Mouse (Mus musculus) gastrocnemius, adult 2 months (tissue): ENCODE measurements at regions not wholly inside any gene's neighbourhood (a gene's known extent, or its start where the extent isn't known, plus 50 kb on each side); places are given as distances from the start of the nearest gene placed in this dataset.

Experiments
- DNase-seq: peaks from one replicate; pipeline ENCODE4 v3.0.0; 2022
- H3K27ac ChIP-seq: fragments of 200-600 bp; 2 replicates; pipeline ENCODE4 v1.8.1; 2022; ENCODE audit warnings: mild to moderate bottlenecking
- H3K4me3 ChIP-seq: fragments of 200-600 bp; 2 replicates; pipeline ENCODE4 v1.8.1; 2022; ENCODE audit warnings: mild to moderate bottlenecking, moderate library complexity
- CTCF ChIP-seq: fragments of 200-600 bp; IDR thresholded peaks from 2 replicates; pipeline ENCODE4 v1.8.1; 2022; ENCODE audit warnings: antibody characterized with exemption, mild to moderate bottlenecking, moderate library complexity
- intact Hi-C: fragments of 180-260 bp; cut with DNase I; formaldehyde crosslinking; loops from one replicate; pipeline ENCODE4 v1.15.1; 2025

DNA sequence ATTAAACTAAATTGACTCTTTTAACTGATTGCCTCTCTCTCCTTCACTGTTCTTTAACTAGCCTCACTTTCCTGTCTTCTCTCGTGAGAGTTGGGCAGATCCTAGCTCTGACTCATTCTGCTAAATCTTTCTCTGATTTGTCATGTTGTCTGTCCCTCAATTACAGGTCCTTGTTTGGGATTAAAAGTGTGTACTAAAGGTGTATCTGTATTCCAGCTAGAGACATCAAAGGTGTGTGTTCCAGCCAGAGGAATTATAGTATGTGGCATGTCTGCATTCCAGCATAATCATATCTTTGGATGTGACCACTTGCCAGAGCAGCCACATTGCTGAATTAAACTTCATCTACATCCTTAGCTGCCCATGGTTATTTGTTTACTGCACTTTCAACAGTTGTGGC is 167.5 kb upstream of the Fam83b start:
- no peak for DNase-seq
- intact Hi-C loops: no loop called here
- no peak for TF ChIP-seq CTCF

DNA sequence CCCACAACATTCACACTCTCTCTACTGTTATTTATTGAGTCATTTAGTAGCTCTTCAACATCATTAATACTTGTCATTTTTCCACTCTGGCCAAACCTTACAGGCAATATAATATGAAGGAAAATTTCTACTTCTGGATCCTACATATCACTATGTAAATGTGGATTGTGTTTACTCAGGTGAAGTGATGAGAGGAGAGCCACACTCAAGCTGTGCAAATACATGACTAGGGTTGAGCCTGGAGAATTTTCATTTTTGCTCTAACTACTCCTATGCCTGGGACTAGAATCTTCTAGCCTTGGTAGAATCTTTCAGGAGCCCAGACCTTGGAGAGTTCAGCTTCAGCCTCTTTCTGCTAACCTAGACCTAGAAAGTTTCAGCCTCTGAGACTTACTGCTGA is 166.9 kb upstream of the Fam83b start:
- no peak overlapping the region for H3K4me3 ChIP-seq
- H3K27ac ChIP-seq: no peak overlapping the region
- TF ChIP-seq CTCF: no peak
- no peak for DNase-seq
- intact Hi-C loops: no loop called here

More for the DNA sequence above, 167.5 kb upstream of the Fam83b start:
- Histone ChIP-seq H3K4me3 (no peak overlapping the region), H3K27ac (no peak overlapping the region)

DNA sequence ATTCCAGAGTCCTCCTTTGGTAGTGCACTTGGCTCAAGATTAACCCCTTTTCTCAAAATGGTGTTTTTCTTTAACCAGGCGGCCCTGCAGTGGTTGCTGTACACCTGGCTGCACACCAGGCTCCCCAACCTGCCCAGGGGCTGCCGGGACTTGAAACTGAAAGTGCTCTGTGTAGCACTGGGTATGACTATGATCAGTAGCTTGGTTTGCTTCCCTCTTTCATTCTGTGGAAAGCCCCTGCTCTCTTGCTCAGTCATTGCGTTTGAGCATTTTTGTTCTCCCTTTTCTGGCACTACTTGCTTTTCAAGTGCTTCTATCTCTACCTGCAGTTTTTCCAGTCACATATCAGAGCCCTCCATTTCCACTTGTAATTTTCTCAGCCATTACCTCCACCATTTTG is 156.0 kb upstream of the Fam83b start:
- no peak overlapping the region for H3K27ac ChIP-seq
- no peak overlapping the region for H3K4me3 ChIP-seq
- no peak for DNase-seq
- intact Hi-C loops: no loop called here
- no peak for TF ChIP-seq CTCF

DNA sequence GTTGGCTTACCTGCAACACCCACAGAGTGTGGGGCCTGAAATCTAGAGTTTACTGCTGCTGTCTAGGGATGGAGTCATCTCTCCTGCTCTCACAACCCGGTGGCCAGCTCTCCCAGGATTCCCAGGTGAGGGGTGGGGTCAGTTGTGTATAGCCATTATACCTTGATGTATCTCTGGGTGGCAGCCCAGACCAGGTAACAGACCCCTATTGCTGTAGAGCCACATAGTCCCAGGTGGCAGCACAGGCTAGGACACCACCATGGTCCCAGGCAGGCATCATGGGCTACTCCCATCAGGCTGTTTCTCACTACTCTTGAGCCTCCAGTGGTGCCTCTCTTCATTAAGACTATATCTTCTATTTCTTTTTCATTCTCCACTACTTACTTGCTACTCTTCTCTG is 148.9 kb upstream of the Fam83b start:
- no peak overlapping the region for H3K4me3 ChIP-seq
- TF ChIP-seq CTCF: no peak
- DNase-seq: no peak
- intact Hi-C loops: no loop called here
- no peak overlapping the region for H3K27ac ChIP-seq

DNA sequence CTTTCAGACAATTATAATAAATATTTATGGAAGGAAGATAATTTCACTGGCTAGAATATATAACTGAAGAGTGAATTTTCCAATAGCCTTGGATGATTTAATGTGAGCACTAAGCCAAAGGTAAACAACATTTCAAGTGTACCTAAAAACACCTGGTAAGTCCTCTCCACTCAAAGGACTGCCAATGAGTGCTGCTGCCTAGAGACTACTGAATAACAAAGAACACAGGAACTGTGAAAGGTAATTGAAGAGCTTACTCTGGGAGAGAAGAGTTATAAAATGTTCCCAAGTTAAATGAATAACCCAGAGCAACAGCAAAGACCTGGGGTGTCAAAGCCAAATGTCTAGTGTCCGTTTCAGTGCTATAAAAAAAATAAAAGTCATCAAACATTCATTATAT is 139.5 kb upstream of the Fam83b start:
- intact Hi-C loops: no loop called here
- DNase-seq: no peak
- no peak for TF ChIP-seq CTCF

DNA sequence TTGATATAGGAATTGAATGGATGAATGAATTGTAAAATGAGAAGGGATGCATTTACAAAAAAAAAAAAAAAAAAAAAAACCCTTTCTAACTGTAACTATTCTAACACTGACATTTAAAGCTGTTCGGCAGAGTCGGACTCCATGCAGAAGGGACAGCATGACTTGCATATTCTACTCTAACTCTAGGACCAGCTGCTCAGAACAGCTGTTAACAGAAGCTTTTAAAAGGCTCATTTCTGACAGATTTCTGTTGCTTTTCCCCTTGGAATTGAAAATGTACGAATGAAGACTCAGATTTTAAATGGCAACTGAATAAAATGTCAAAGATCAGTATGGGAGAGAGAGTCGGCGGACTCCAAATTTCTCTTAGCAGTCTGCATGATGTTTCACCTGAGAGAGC is 138.9 kb upstream of the Fam83b start:
- TF ChIP-seq CTCF: no peak
- Histone ChIP-seq H3K4me3 (no peak overlapping the region), H3K27ac (no peak overlapping the region)
- no peak for DNase-seq
- intact Hi-C loops: no loop called here

More for the DNA sequence above, 139.5 kb upstream of the Fam83b start:
- H3K27ac ChIP-seq: no peak overlapping the region
- no peak overlapping the region for H3K4me3 ChIP-seq

DNA sequence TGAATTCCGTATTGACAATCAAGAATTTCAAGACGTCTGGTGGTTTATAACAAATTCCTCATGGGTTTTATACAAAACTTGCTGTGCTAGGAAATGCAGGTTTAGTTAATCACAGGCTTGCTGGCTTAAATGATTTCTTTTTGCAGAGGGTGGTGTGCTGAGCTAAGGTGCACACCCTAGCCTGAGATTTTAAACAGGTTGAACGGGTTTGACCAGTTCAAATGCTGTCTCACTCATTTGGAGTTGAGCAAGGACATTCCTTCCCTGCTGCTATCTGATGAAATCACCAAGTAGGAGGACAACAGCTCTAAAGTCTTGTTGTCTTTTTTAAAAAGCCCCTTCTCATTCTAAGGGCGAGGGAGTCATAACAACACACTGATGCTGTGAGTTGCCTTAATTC is 128.6 kb upstream of the Fam83b start:
- H3K4me3 ChIP-seq: no peak overlapping the region
- no peak for DNase-seq
- intact Hi-C loops: no loop called here
- TF ChIP-seq CTCF: no peak
- H3K27ac ChIP-seq: no peak overlapping the region

DNA sequence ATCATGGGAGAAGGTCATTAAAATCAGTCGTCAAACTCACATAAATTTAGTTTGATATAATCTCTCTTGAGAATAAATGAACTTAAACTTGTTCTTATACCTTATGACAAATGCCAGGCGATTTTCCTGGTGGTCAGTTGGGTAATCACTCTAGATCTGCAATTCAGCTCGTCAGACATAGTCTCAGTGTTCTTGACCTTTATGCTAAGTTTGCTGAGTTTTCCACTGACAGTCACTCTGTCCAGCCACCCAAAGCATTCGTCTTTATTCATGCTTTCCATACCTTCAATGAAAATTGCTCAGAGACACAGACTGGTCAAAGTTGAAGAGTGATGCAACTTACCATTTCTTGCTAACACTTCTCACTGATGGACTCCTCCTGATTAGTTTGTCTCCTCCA is 126.1 kb upstream of the Fam83b start:
- no peak overlapping the region for H3K27ac ChIP-seq
- intact Hi-C loops: no loop called here
- no peak overlapping the region for H3K4me3 ChIP-seq
- no peak for DNase-seq
- no peak for TF ChIP-seq CTCF

DNA sequence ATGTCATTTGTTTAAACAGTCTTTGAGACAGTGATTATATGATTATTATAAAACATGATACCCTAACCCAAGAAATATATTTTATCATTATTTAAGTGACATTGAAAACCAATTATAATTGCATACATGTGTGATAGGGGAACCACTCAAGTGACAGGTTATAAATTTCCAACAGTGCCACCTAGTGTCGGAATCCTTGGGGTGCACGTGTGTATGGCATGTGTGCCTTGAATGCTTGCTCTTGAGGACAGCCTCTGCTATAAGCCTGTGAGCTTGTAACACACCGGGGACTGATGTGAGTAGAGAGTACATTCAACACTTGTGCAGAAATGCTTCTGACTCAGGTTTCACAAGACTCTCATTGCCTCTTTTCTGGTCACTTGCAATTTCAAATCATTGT is 93.9 kb upstream of the Fam83b start:
- peak; percentile 17 for DNase-seq
- intact Hi-C loops: no loop called here
- Histone ChIP-seq H3K4me3 (no peak overlapping the region), H3K27ac (no peak overlapping the region)
- TF ChIP-seq CTCF: peak; percentile 46

DNA sequence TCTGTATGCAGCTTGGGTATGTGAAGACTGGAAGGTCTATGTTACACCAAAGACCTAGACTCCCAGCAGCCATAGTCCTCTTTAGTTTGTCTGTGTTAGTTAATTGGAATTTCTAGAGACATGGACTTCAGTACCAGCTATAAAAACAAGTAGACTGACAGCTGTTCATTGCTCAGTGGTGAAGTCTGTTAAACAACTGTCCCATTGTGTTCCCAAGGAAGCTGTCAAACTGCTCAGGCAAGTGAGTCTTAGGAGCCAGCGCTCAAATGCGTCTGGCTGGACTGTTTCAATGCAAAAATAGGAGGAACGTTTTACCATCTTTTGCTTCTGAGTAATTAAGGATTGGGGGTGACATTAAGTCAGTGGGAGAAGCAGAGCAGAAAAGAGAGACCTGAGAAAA is 92.9 kb upstream of the Fam83b start:
- no peak for DNase-seq
- H3K4me3 ChIP-seq: no peak overlapping the region
- no peak for TF ChIP-seq CTCF
- intact Hi-C loops: no loop called here
- H3K27ac ChIP-seq: no peak overlapping the region

DNA sequence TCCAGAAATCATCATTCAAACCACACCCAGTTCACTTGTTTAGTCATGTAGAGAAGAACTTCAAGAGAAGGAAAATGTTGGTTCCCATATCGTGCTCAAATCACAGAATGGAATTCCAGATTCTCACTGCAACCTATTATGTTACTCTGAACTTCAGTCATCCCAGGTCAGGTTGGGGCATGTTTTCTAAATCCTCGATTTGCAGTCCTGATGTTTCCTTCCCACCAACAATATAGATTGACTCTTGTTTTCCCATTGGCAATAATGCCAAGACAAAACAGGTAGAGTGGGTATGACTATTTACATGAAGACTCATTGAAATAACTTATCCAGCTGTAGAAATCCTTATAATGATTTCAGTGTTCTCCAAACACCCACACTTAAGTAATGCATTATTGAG is 86.4 kb upstream of the Fam83b start:
- Histone ChIP-seq H3K4me3 (no peak overlapping the region), H3K27ac (no peak overlapping the region)
- no peak for DNase-seq
- TF ChIP-seq CTCF: no peak
- intact Hi-C loops: no loop called here

DNA sequence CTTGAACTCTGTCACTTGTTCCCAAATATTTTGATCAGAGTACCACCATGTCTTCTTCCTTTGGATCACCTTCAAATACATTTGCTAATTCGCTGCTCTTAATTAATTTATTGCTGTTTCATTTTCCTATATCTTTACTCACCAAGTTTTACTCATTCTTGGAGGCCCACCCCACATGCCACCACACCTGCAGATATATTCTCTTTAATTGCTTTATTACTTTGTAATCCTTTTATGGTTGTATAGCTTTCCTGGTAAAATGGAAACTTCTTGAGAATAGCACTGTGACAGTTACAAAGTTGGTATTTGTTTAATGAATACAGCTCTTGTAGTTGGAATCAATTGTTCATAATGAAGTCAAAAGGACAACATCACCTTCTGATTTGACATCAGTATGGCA is 82.6 kb upstream of the Fam83b start:
- no peak for DNase-seq
- no peak overlapping the region for H3K27ac ChIP-seq
- TF ChIP-seq CTCF: no peak
- H3K4me3 ChIP-seq: no peak overlapping the region
- intact Hi-C loops: no loop called here

DNA sequence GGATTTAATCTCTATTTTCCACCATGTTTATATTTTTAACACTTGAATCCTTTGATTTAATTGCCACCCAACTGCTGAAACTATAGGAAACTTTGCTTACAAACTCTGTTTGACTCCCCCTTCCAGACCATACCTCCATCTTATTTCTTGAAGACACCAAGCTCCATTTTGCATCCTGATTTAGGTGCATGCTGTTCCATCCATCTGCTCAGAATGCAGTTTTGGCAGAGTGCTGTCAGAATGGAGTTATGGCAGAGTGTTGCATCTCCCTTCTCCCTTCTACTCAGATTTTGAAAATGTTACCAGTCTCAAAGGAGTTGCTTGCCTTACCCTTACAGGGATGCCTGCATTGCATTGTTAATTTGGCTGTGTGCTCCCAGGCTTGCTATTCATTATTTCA is 79.5 kb upstream of the Fam83b start:
- TF ChIP-seq CTCF: no peak
- Histone ChIP-seq H3K4me3 (no peak overlapping the region), H3K27ac (no peak overlapping the region)
- no peak for DNase-seq
- intact Hi-C loops: no loop called here
